Mouse (Mus musculus) gastrocnemius, postnatal 10 days (tissue): ENCODE measurements around the gene Diexf. TPM values are rescaled to one million over a fixed set of nuclear protein-coding genes. Genes with fewer than 3 reads are reported as not detected.
A peak's percentile ranks its signal among the peaks of the same experiment; 100 is the strongest.

Source experiments
- DNase-seq: peaks from one replicate; pipeline ENCODE4 v3.0.0; 2021; ENCODE audit warnings: mixed read lengths
- total RNA-seq, 2 experiments: library from RNA; stranded (reverse); gene quantifications; 2 replicates each; pipeline ENCODE4 v1.2.3; 2021

Diexf gene
- total RNA-seq, 2 experiments from 2014 or later, result 9.2 to 12.9 TPM

DNA sequence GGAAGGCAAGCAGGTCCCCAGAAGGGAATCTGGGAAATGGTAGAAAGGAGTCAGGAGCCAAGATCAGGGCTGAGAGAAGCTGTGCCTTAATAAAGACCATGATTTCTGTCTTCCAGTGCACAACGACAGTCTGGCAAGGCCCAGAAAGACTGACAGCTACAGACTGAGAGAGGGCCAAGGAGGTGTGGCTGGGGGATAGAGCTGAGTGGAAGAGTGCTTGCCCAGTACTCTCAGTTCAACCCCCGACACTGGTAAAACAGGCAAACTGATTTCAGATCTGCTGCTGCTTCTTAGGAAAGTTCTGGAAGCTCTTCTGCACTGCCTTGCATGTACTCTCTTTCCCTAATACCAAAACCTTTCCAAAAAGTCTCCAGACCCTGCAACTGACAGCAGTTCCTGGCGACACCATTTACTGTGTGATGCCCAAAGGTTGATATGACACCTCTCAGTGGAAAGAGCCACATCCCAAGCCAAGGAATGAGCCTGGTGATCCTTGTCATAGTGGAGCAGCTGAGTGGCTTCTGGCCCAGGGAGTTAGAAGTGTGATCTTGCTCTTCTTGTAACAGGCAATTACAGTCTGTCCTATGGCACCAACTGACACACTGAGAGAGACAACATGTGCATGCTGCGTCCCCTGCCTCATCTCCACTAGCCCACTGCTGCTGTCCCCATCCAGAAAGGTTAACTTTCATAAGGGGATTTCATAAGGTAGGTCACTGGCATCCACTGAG, 43.8 kb downstream of the Diexf start:
- DNase-seq, result peak; percentile 18

DNA sequence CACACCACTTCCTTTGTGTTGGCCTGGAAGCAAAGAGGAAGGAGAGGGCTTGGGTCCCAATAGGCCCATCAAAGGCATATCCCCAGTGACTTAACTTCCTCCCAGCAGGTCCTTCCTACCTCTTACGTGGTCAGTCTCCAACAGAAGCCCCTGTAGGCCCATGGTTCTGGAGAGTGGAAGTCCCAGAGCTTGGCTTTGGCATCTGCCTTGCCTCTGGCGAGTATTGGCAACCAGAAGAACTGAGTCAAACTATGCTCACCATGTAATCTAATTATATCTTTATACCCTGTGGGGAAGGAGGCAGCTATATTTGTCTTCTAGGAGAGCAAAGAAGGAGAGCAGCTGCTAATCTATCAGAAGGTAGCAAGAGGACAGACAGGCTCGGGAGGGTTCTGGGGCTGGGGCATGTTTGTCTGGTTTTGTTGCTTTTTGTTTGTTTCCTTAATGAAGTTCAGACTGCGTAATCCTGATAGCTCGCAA, 44.5 kb downstream of the Diexf start:
- DNase-seq, result no peak

DNA sequence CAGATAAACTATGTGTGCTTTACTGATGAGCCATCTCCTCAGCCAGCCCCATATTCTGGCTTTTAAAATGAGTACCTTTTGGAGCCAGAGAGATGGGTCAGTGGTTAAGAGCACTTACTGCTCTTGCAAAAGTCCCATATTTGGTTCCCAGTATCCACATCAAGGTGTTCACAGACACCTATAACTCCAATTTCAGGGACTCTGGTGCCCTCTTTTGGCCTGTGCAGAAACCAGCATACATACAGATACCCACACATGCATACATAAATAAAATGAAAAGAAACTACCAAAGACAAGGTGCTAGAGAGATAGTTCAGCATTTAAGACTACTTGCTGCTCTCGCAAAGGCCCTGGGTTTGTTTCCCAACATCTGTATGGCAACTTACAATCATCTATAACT, 46.1 kb downstream of the Diexf start:
- no peak for DNase-seq

DNA sequence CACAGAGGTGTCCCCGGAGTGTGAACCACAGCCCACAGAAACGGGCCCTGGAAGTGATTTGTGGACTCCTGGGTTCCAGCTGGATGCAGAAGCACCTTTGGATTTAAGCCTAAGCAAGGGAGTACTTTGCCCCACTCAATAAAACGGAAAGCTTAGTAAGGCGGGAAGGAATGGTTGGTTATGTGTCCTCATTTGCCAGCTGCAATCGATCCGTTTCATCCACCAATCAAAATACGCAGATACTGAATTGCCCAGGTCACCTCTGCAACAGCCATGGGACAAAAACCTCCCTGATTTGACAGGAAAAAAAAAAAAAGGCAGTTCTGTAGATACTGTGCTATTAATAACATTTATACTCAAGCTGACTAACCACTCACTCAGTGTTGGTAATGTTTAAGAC, 47.0 kb downstream of the Diexf start:
- DNase-seq, result no peak

DNA sequence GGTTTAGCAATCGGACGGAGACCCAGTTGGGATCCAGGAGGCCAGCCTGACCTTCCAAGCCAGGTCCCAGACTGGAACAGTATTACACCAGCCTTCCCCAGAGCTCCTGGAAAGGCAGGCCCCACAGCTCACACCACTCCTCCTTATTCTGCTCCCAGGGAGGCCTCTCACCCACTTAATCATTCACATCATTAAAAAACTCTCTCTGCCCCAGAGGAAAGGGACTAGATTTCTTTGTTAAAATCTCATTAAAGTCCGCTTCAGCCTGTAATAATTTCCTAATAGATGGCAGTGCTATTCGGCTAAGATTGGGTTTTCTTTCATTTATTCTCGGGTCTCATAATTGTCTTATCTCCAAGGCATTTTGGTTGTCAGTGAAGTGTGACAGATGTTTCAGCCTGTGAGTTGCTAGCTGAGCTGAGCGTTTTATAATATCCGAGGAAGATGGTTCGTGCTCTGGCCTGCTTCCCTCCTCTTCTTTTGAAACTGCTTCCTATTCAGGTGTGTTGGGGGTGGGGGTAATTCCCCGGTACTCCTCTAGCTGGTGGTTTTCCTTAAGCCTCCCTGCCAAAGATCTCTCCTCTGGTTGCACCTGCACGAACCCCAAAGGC, 47.7 kb downstream of the Diexf start:
- no peak for DNase-seq

DNA sequence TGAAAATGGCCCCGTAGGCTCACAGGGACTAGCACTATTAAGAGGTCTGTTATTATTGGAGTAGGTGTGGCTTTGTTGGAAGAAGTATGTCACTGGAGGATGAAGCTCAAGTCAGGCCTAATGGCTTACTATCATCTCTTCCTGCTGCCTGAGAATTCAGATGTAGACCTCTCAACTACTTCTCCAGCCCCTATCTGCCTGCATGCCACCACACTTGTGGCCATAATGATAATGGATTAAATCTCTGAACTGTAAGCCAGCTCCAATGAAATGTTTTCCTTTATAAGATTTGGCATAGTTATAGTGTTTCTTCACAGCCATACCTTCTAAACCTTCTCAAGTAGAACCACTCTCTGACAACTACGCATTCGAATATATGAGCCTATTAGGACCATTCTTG, 67.5 kb downstream of the Diexf start:
- no peak for DNase-seq

DNA sequence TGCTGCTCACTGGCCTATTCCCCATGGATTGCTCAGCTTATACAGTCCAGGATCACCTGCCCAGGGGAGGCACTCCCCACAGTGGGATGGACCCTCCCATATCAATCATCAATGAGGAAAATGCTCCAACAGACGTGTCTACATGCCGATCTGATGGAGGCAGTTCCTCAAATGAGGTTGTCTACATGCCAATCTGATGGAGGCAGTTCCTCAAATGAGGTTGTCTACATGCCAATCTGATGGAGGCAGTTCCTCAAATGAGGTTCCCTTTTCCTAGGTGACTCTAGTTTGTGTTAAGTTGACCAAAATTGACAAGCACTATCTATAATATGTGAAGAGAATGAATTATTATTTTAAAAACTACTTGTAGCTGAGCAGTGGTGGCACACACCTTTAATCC, 69.9 kb downstream of the Diexf start:
- no peak for DNase-seq

DNA sequence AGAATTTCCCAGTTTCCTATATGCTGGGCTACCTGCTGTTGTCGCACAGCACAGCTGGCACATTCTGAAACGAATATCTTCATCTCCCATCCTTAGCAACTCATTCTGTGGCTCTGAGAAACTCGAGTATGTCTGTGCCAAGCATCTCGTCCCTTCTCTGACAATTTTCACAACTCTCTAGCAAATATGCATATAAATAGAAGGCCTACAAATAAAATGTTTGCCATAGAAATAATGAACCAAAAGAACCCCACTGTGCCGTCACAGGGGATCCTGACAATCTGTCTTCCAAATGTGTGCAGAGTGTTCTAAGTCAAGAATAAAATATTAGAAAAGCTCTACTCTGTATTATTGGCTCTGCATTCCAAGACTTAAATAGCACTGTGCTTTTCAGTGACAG, 70.5 kb downstream of the Diexf start:
- DNase-seq, result no peak

DNA sequence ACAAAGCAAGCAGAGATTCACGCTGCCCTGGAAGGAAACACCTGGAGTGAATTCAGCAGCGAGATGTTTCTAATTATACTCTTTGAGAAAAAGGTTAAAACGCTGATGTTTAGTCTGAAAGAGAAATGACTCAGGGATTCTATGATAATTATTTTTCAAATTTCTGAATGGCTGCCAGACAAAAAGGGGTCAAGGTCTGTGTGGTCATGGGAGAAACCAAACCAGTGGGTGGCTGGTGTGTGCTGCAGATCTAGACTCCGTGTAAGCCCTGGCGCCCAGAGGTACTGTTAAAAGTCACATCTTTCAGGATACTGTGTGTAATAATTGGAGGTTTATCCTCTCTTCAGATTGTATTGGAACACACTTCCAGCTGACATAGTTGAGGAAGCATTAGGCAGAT, 75.7 kb downstream of the Diexf start:
- DNase-seq, result no peak

DNA sequence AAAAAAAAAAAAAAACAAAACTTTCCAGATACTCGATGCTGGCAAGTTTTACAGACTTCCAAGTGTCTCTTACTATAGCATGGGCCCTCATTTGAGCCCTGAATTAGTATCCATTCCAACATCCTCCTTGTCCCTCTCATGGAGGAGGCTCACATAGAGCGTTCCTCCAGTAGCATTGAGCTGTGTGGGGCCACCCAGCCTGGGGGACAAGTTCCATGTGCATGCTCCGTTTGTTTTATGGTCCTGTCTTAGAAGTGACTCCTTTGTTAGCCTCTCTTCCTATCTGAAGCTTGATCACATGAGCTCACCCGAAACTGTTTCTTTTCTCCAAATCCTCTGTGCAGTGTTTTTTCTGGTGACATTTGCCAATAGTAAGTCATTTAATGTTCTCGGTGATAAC, 77.0 kb downstream of the Diexf start:
- no peak for DNase-seq

DNA sequence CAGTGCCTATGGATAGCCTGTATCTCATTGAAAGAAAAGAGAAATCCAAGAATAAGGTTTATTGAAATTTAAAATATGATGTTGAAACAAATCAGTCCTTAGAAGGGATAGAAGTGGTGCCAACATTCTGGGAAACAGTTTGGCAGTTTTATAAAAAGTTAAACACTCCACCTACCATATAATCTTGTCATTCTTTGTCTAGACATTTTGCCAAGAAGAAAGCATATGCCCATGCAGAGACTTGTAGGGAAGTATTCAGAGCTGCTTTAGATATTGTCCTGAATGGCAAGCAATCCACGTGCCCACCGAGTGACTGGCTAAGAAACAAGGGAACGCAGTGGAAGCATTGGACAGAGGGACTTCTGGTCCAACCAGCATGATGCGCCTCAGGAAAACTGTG, 82.5 kb downstream of the Diexf start:
- DNase-seq, result no peak

DNA sequence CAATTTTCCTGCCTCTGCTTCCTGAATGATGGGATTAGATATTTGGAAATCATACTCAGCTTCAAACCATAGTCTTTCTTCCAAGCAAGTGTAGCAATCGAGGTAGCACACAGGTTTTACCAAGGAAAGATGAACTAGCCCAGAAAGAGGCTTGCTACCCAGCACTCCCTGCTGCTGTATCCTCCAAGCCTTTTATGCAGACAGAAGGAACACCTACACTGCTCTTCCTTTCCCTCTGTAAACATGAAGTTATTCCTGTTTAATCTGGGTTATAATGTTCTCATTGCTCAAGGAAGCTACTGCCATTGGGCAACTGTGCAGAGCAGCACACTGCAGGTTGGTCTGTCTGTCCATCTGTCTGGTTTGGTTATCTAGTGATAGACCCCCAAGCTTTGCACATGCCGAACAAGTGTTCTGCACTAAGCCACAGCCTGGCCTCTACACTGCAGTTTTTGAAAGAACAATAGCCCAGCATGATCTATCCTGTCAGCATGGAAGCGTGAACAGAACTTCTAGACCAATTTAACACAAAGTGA, 87.2 kb downstream of the Diexf start:
- DNase-seq, result no peak

Other genes with a start within 250 kb of the Diexf start
- gene Syt14, start 94.5 kb downstream of the Diexf start, total RNA-seq, result under 1 TPM; 0.59 to 0.61 TPM
- gene Irf6, start 22.8 kb upstream of the Diexf start, total RNA-seq, result 1 to 10 TPM; 2.7 to 2.8 TPM
- gene A130010J15Rik, start 37.8 kb upstream of the Diexf start, total RNA-seq, result 1 to 10 TPM; 3.8 to 5.3 TPM
- gene Traf3ip3, start 71.4 kb upstream of the Diexf start, total RNA-seq, result 10 to 100 TPM; 20.9 to 24.1 TPM
- gene Lamb3, start 77.4 kb upstream of the Diexf start, total RNA-seq, result 1 to 10 TPM; 1.2 to 2.0 TPM
- 1 to 10 TPM; 4.0 to 4.3 TPM for gene Hsd11b1, start 133.8 kb upstream of the Diexf start, total RNA-seq
- 10 to 100 TPM; 24.8 to 30.4 TPM for gene G0s2, start 142.9 kb upstream of the Diexf start, total RNA-seq
- under 1 TPM; 0.42 to 0.47 TPM for gene Camk1g, start 240.0 kb upstream of the Diexf start, total RNA-seq